Mouse (Mus musculus) left cerebral cortex, adult 9 months (tissue): Measurements from ENCODE around the gene Kcng4.

ENCODE experiments used
- DNase-seq, 2 experiments: peaks; one replicate each; pipeline ENCODE4 v3.0.0; 2022; ENCODE audit warnings: low spot score in 2 of 2

Gene Kcng4

GRCm38 (mm10) chr8:119615096-119615495 is 20.4 kb downstream of the Kcng4 start:
- no peak for DNase-seq

- DNase-seq, result no peak
Measured at GRCm38 (mm10) chr8:119612471-119612870, 23.0 kb downstream of the Kcng4 start, which contains the start of gene Adad2. Gene Adad2, plus strand, starts transcription at chr8:119612747.

DNA sequence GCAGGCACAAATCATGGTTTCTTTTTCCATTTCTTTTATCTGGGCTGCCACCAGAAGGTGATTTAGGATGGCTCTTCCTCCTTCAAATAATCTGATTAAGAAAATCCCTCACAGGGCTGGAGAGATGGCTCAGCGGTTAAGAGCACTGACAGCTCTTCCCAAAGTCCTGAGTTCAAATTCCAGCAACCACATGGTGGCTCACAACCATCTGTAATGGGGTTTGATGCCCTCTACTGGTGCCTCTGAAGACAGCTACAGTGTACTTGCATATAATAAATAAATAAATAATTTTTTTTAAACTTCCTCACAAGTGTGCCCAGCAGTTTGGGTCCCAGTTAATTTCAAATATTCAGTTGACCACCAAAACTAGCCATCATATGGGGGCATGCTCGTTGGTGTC is 29.3 kb downstream of the Kcng4 start:
- DNase-seq, result no peak

DNA sequence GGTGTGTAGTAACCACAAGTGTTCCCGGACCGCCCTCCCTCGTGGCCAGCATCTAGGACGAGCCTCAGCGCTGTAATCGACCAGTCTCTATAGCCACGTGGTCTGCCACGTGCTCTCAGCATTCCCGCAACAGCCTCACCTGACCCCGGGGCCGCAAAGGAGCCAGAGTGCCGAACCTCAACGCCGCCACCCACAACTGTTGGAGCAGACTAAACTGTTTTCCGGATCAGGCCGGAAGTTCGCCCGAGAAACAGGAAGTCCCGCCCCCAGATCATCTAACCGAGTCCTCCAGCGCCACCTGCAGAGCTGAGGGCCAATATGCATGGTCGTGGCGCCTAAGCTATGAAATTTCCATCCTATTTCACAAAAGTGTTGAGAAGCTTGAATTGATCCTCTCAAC is 30.5 kb downstream of the Kcng4 start, which contains the start of gene Taf1c:
Gene Taf1c, minus strand, starts transcription at position 227 of the 400 bp plus-strand sequence.
- peak; percentile 73 to 94 for DNase-seq

DNA sequence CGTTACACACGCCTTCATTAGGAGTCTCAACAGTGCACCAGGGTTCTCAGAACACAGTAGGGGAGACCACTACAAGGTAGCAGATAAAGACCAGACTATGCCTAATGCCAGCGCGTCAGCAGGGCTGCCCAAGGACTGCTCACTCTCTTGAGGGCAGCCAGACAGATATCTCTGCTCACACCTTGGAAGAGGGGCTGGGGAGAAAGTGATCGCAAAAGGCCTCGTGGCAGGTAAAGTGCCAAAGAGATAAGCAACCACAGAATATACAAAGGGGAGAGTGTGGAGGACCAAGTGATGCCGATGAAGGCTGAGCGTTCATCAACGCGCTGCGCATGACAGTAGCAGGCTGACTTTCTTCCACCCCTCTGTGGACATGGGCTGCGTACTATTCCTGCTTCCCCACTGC is 31.1 kb downstream of the Kcng4 start:
- no peak for DNase-seq

GRCm38 (mm10) chr8:119603771-119604170 is 31.7 kb downstream of the Kcng4 start:
- no peak for DNase-seq

DNA sequence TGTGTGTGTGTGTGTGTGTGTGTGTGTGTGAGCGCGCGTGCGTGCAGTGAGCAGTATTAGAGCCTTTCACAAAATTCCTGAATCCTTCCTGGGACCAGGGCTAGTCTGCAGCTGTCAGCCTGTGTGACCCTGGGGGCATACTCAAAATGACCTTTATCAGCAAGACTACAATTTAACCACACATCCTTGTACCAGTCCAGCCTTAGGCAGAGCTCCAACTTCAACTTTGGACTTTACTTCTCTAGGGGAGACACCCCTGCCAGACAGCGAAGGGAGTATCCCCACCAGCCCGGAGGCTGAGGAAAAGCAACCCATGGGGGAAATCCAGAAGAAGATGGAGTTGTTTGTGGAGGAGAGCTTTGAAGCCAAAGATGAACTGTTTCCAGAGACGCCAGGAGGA is 44.0 kb downstream of the Kcng4 start:
- no peak for DNase-seq

- no peak for DNase-seq
Measured at GRCm38 (mm10) chr8:119590348-119590747, 45.1 kb downstream of the Kcng4 start.

DNA sequence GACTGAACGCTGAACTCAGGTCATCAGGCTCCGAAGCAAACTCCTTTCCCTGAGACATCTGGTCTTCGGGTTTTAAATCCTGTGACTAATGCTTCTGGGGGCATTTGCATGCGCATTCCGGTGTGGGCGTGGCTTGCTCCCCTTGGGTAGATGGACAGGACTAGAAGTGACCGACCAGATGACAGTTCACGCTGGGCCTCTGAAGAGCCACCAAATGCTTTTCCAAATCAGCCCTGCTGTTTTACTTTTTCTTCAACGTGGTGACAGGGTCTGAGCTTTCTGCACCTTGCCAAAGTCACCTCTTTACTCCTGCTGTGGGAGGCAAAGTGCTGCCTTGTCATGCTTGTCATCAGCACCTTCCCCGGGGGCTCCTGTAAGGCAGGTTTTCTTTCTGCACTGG is 46.6 kb downstream of the Kcng4 start:
- DNase-seq, result no peak

- no peak for DNase-seq
Measured at GRCm38 (mm10) chr8:119588321-119588720, 47.2 kb downstream of the Kcng4 start.

DNA sequence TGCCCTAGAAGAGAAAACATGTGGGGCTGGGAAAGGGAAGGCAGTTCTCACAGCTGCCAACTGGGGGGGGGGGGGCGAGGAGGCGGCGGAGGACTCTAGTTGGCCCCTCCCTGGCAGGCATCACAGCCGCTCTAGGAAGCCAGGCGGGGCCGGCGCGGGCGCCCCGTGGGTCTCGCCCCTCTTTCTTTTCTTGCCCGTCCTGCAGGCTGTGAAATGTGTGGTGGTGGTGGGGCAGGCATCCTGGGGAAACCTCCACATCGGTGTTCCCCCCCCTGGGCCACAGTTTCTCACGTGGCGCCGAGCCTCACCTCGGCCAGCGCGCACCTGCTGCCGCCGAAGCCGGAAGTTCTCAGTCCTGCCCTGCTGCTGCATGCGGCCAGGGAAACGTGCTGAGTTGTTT is 49.6 kb downstream of the Kcng4 start:
- no peak for DNase-seq

- DNase-seq, result no peak
Measured at GRCm38 (mm10) chr8:119580441-119581161, 54.9 kb downstream of the Kcng4 start.

DNA sequence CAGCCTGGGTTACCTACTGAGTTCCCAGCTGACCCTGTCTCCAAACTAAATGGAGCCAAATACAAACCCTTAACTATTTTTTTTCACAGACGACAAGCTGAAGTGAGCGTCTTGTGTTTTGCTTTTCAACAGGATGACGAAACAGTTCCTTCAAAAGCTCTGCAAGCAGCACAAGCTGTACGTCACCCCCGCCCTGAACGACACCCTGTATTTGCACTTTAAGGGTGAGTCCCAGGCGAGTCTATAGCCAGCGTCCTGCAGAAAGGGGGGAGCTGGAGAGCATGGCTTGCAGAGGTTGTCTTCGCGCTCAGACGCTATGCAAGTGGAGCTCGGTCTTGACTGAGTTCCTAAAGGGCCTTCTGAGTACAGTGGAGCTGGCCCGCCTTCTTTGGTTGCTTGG is 56.4 kb downstream of the Kcng4 start:
- no peak for DNase-seq

GRCm38 (mm10) chr8:119575366-119575726 is 60.1 kb downstream of the Kcng4 start:
- no peak for DNase-seq

GRCm38 (mm10) chr8:119574437-119575365 is 60.8 kb downstream of the Kcng4 start, which contains the start of the genes Hsdl1 and Dnaaf1:
Gene Hsdl1, minus strand, starts transcription at chr8:119575183.
Gene Dnaaf1, plus strand, starts transcription at chr8:119575235.
- DNase-seq, result peak; percentile 76 to 94
